Mouse (Mus musculus): Measurements from ENCODE around the gene Gm6465.
"Not testable (repeated sequence)": the region's sequence is repeated elsewhere in the genome, so short reads cannot be mapped to it uniquely, and the experiment has no call there.

The Gm6465 gene

DNA sequence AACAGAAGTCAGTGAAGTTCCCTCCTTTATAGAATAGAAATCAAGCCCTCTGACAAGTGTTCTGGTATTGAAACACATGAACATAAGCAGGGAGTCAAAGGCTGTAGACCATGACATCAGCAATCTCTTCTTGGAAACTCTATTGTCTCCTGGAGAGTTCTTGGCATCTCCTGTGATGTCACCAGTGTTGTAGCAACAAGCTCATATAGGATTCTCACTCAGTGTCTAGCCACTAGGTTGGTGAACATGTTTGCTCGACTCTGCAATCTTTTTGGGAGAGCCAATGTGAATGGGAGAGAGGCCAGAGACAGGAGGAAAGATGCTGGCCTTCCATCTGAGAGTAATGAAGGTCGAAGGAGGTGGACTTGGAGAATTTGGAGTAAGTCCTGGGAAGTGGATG is at the start of gene Gm6465:
Gm6465 (plus strand) TSS at position 301 of the 400 bp plus-strand sequence.
- not testable (repeated sequence) for DNase-seq (ENCODE audit: extremely low read depth, low read depth)

DNA sequence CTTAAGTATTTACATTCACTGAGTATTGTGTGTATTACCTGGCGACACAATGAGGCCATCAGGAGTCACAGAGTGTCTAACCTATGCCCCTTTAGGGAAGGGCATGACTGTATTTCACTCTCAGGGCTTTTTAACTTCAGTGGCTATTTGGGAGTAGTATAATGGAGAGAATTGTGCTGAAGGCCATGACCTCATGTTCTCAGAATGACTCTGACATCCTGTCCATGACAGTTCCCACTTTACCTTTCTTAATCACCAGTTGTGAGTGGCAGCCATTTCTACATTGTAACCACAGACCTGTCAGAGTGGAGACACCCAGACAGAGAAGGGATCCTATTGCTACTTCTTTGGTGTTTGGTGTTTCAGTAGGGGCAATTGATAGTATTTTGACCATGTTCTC is 485 bp downstream of the Gm6465 start:
- not testable (repeated sequence) for DNase-seq (ENCODE audit: extremely low read depth, low read depth)

DNA sequence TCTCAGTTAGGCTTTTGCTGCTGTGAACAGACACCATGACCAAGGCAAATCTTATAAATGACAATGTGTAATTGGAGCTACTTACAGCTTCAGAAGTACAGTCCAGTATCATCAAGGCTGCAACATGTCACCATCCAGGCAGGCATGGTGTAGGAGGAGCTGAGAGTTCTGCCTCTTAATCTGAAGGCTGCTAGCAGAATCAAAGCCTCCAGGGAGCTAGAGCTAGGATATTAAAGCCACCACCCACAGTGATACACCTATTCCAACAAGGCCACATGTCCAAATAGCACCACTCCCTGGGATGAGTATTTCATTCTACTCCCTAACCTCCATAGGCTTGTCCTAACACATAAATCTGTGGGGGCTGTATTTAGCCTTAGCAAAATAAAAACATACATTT is 12.6 kb downstream of the Gm6465 start:
- not testable (repeated sequence) for DNase-seq (ENCODE audit: extremely low read depth, low read depth)

Data from MEL-GATA-1-ER (cell line).